8 mouse cellular contexts compared by ENCODE assay signal in the genomic region with DNA sequence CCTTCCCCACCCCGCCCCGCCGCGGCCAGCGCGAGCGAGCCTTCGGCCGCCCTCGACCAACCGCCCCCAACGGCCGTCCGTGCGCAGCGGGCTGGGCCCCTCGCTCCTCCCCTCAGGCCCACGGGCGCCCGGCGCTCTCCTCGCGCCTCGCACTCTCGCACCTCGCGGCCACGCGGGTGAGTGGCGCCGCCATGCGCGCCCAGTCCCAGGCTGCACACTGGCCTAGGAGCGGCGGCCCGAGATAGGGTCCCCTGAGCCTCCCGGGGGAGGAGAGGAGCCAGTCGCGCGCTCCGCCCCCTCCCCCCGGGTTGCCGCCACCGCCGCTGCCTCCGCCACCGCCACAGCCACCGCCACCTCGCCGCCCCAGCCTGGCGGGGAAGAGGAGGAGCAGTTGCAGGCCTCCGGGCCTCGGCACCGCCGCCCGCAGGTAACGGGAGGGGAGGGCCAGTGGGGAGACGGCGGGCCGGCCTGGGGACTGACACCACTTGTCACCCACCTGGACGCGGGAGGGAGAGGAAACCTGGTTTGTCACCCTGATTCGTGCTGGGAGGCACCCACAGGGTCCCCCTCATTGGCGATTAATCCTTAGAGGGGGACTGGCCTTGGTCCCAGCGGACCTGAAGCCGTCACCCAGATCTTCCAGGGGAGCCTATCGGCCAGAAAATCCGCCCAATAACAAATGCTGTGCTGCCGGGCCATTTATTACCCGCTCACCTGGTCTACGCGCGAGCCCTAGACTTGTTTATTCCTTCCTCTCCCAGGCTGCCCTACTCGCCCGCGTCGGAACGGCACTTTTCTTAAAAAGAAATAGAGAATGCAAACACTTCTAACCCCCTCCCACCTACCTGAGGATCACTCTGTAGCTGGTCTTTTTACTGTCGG. TPM values are rescaled to one million over a fixed set of nuclear protein-coding genes. Genes with fewer than 3 reads are reported as not detected.
A peak's percentile ranks its signal among the peaks of the same experiment; 100 is the strongest.
DNase-seq lines count a peak whose midpoint lies in the region; ATAC-seq and TF ChIP-seq lines count a peak whose summit lies in the region.

TSS of gene Zbtb44 (plus strand) at position 113 of the 882 bp plus-strand sequence.

- under 1% methylated on average over 71 of the region's 79 CpGs for WGBS in intestine, embryonic 14.5 days
- WGBS in limb, embryonic 15.5 days = under 1% methylated on average over 56 of the region's 79 CpGs
- under 1% methylated on average over 73 of the region's 79 CpGs for WGBS in thymus, adult 2 months

- H3K9me3 ChIP-seq in intestine, embryonic 14.5 days (ENCODE audit: control insufficient read depth, low read length) = no peaks in the 10 kb centered on the region
- H3K9me3 ChIP-seq in limb, embryonic 15.5 days = no peaks in the 10 kb centered on the region

- ATAC-seq in intestine, embryonic 14.5 days (replicated peaks; ENCODE audit: low FRiP score, low TSS enrichment, low read depth) = peak; percentile 92
- ATAC-seq in limb, embryonic 15.5 days (ENCODE audit: insufficient number of reproducible peaks, low FRiP score, low TSS enrichment, low read depth) = peak; percentile 89
- ATAC-seq in monocyte, adult 5-6 weeks (replicated peaks; ENCODE audit: insufficient number of reproducible peaks, low FRiP score, low TSS enrichment, poor library complexity, severe bottlenecking) = peak; percentile 64

- H3K4me2 ChIP-seq in intestine, embryonic 14.5 days (ENCODE audit: low read length) = peak within 1 kb of the TSS; percentile 69
- H3K4me2 ChIP-seq in limb, embryonic 15.5 days = peak within 1 kb of the TSS; percentile 85

- H3K27me3 ChIP-seq in testis, adult 2 months (ENCODE audit: control insufficient read depth, insufficient read depth, low read length) = no peaks in the 10 kb centered on the region
- H3K27me3 ChIP-seq in intestine, embryonic 14.5 days (replicated peaks; ENCODE audit: control insufficient read depth, insufficient read depth, low read length) = no peaks in the 10 kb centered on the region
- no peaks in the 10 kb centered on the region for H3K27me3 ChIP-seq in limb, embryonic 15.5 days
- H3K27me3 ChIP-seq in thymus, adult 2 months (ENCODE audit: control insufficient read depth, insufficient read depth, low read length) = no peaks in the 10 kb centered on the region

- 0 out of 2 replicates have a peak, but pooled peaks have one; percentile 5 for TF ChIP-seq POLR2A in testis, adult 2 months (IDR thresholded peaks at IDR 0.05; ENCODE audit: control insufficient read depth, low read depth, low read length)
- no peak for TF ChIP-seq POLR2A in thymus, adult 2 months (IDR thresholded peaks at IDR 0.05; ENCODE audit: control insufficient read depth, extremely low read depth, insufficient read depth, low read length, poor library complexity)

- H3K27ac ChIP-seq in testis, adult 2 months (ENCODE audit: control insufficient read depth, insufficient read depth, low read depth, low read length) = peak within 1 kb of the TSS; percentile 95
- H3K27ac ChIP-seq in gastrocnemius, adult 2 months = peak within 1 kb of the TSS; percentile 99
- peak within 1 kb of the TSS; percentile 98 for H3K27ac ChIP-seq in intestine, embryonic 14.5 days (ENCODE audit: low read depth)
- peak within 1 kb of the TSS; percentile 98 for H3K27ac ChIP-seq in limb, embryonic 15.5 days
- H3K27ac ChIP-seq in thymus, adult 2 months (ENCODE audit: control insufficient read depth, insufficient read depth, low read length) = peak within 1 kb of the TSS; percentile 87

- no peak for DNase-seq in testis, postnatal 14 days (ENCODE audit: low spot score)
- peak; percentile 83 for DNase-seq in cerebellum, postnatal 10 days
- DNase-seq in gastrocnemius, adult 2 months = no peak
- DNase-seq in intestine, embryonic 14.5 days (ENCODE audit: low spot score) = peak; percentile 85
- peak; percentile 82 for DNase-seq in thymus, adult 2 months

- peak within 1 kb of the TSS; percentile 82 for H3K9ac ChIP-seq in intestine, embryonic 14.5 days (ENCODE audit: low read length)
- peak within 1 kb of the TSS; percentile 96 for H3K9ac ChIP-seq in limb, embryonic 15.5 days

- peak within 1 kb of the TSS; percentile 80 for H3K4me3 ChIP-seq in testis, adult 2 months (ENCODE audit: control insufficient read depth, low read depth, low read length)
- H3K4me3 ChIP-seq in gastrocnemius, adult 2 months = peak within 1 kb of the TSS; percentile 84
- H3K4me3 ChIP-seq in intestine, embryonic 14.5 days (ENCODE audit: low read depth, low read length) = peak within 1 kb of the TSS; percentile 67
- peak within 1 kb of the TSS; percentile 95 for H3K4me3 ChIP-seq in limb, embryonic 15.5 days
- H3K4me3 ChIP-seq in thymus, adult 2 months (ENCODE audit: control insufficient read depth, insufficient read depth, low read length) = peak within 1 kb of the TSS; percentile 86

- intact Hi-C loops in gastrocnemius, adult 2 months (cut with DNase I) = no loop called here

- H3K4me1 ChIP-seq in testis, adult 2 months (ENCODE audit: control insufficient read depth, insufficient read depth, low read length) = peaks cover 6% of the 10 kb centered on the region
- H3K4me1 ChIP-seq in intestine, embryonic 14.5 days (replicated peaks; ENCODE audit: control insufficient read depth, insufficient read depth, low read length) = peaks cover 7% of the 10 kb centered on the region
- H3K4me1 ChIP-seq in limb, embryonic 15.5 days = peaks cover 9% of the 10 kb centered on the region; the same call in 1 of the 2 replicates
- peaks cover 3% of the 10 kb centered on the region for H3K4me1 ChIP-seq in thymus, adult 2 months (replicated peaks; ENCODE audit: control insufficient read depth, insufficient read depth, low read length)

- TF ChIP-seq CTCF in testis, adult 2 months (IDR thresholded peaks at IDR 0.05; ENCODE audit: control insufficient read depth, insufficient read depth, insufficient replicate concordance, low read depth, low read length) = no peak
- TF ChIP-seq CTCF in gastrocnemius, adult 2 months (IDR thresholded peaks at IDR 0.05) = no peak
- TF ChIP-seq CTCF in thymus, adult 2 months (IDR thresholded peaks at IDR 0.05; ENCODE audit: borderline replicate concordance, control insufficient read depth, extremely low read depth, insufficient read depth, low read length, poor library complexity) = 0 out of 2 replicates have a peak, but pooled peaks have one; percentile 48

- peaks cover 1% of the 10 kb centered on the region; the same call in 1 of the 2 replicates for H3K36me3 ChIP-seq in testis, adult 2 months (ENCODE audit: control insufficient read depth, insufficient read depth, low read length)
- peaks cover 11% of the 10 kb centered on the region for H3K36me3 ChIP-seq in intestine, embryonic 14.5 days (ENCODE audit: control insufficient read depth, insufficient read depth, low read length)
- no peaks in the 10 kb centered on the region for H3K36me3 ChIP-seq in limb, embryonic 15.5 days
- no peaks in the 10 kb centered on the region for H3K36me3 ChIP-seq in thymus, adult 2 months (ENCODE audit: control insufficient read depth, insufficient read depth, low read length)

RNA-seq across cellular contexts. Expression of gene Zbtb44, which starts in this region (rescaled TPM):
- polyA plus RNA-seq in testis, adult 2 months (2012; rRNA removed) = 35.8 and 40.7 TPM in 2 replicates
- 10 to 100 TPM; 64.8 to 71.7 TPM for total RNA-seq in gastrocnemius, adult 2 months (2021)
- 8.5 and 10.2 TPM in 2 replicates for polyA plus RNA-seq in intestine, embryonic 14.5 days (2014; fragmentation: Nextera tagmentation; extraction: Ambion mirVana)
- polyA plus RNA-seq in limb, embryonic 15.5 days (2015; fragmentation: Nextera tagmentation; extraction: Ambion mirVana) = 6.3 and 7.5 TPM in 2 replicates
- 24.0 to 32.1 TPM (median 29.0 TPM) in 3 replicates for total RNA-seq in monocyte, adult 5-6 weeks (2017)
- polyA plus RNA-seq in thymus, adult 2 months (2012; rRNA removed) = 10.4 and 14.7 TPM in 2 replicates

Comparison
In these comparisons a context has a peak if more than half of its experiments do, and no peak if none do; other contexts are left out.
1. DNase-seq: peak in cerebellum, postnatal 10 days (2 of 2), intestine, embryonic 14.5 days (single experiment) and thymus, adult 2 months (single experiment); none in testis, postnatal 14 days (single experiment) and gastrocnemius, adult 2 months (single experiment).
2. Peak in every context shown above with its lines, with median percentiles within 50 percentile points of each other: H3K27ac ChIP-seq, H3K4me3 ChIP-seq and ATAC-seq.